Mouse (Mus musculus): ENCODE data around the gene Zfp281.

DNA sequence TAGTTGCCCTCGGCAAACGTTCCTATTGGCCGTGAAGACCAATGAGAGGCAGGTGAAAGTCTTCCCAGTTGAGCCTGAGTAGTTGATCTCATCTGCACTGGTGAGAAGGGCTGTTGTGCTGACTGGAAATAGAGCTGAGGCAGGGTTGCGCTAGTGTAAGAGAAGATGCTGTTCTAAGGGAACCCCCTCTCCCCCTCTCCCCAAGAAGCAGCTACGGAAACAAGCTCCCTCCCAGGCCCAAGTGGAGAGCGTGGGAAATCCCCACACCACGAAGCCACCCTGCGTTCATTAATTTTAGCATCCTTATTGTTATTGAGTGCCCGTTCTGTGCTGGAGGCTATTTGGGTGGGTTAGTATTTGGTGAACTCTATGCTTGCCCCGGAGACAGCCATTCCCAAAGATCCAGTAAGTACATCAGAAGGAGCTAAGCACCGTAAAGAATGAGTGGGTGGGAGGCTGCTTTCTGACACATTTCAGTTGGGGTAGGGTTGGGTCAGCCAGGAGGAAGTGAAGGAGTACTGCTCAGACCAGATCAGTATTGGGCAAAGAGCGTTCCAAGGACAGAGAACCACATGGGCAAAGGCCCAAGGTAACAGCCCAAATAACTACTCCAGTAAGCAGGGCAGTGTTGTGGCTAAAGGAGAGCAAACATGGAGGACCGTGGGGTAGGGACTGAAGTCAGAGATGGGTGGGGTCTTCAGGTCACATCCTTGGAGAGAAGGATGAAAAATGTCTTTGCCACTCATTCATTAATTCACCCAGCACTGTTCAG is 33.9 kb downstream of the Zfp281 start:
- no peak for TF ChIP-seq CTCF (IDR thresholded peaks at IDR 0.05; ENCODE audit: insufficient read depth, low read depth, low read length)
- no peak for TF ChIP-seq POLR2A (IDR thresholded peaks at IDR 0.05; ENCODE audit: insufficient read depth, low read depth, low read length)

All from olfactory bulb, adult 2 months (tissue).